Mouse (Mus musculus) retina, adult 2 months (tissue): Measurements from ENCODE around the gene Snx3.

ENCODE experiments used
- DNase-seq: peaks from one replicate; pipeline ENCODE4 v3.0.0-alpha.2; 2012; ENCODE audit warnings: low read depth, low spot score

Gene Snx3

GRCm38 (mm10) chr10:42578281-42578675, 76.4 kb downstream of the Snx3 start:
- no peak for DNase-seq

- no peak for DNase-seq
These were observed 77.1 kb downstream of the Snx3 start for GRCm38 (mm10) chr10:42578698-42579474.

- DNase-seq = no peak
These were observed 77.8 kb downstream of the Snx3 start for GRCm38 (mm10) chr10:42579475-42580130.

GRCm38 (mm10) chr10:42580131-42580950, 78.5 kb downstream of the Snx3 start:
- DNase-seq = no peak

- DNase-seq = no peak
These were observed 79.1 kb downstream of the Snx3 start for GRCm38 (mm10) chr10:42580951-42581277.

GRCm38 (mm10) chr10:42581694-42582565, 80.1 kb downstream of the Snx3 start:
- no peak for DNase-seq

- no peak for DNase-seq
These were observed 80.8 kb downstream of the Snx3 start for GRCm38 (mm10) chr10:42582566-42583110.

GRCm38 (mm10) chr10:42583157-42583872, 81.5 kb downstream of the Snx3 start, which contains the start of the genes Nr2e1 and Ostm1:
Nr2e1 (minus strand) TSS chr10:42583632.
Ostm1 (plus strand) TSS chr10:42583822.
- DNase-seq = no peak

GRCm38 (mm10) chr10:42583902-42584435, 82.1 kb downstream of the Snx3 start:
- no peak for DNase-seq

- no peak for DNase-seq
These were observed 82.7 kb downstream of the Snx3 start for GRCm38 (mm10) chr10:42584436-42584983.
